Mouse (Mus musculus) C2C12 (cell line): ENCODE data around the gene Map6.

Experiments used
- CEBPB ChIP-seq: IDR thresholded peaks from one replicate; pipeline ENCODE4 v1.6.1; 2011; ENCODE audit warnings: low read depth, mild to moderate bottlenecking, control low read depth, moderate library complexity
- CTCF ChIP-seq: IDR thresholded peaks from one replicate; pipeline ENCODE4 v1.5.1; 2011; ENCODE audit not compliant: control insufficient read depth, insufficient read depth, insufficient read length
- MYOD1 ChIP-seq: IDR thresholded peaks from one replicate; pipeline ENCODE4 v1.6.1; 2011; ENCODE audit warnings: low read depth; ENCODE audit not compliant: control insufficient read depth, insufficient read length
- MYOG ChIP-seq: IDR thresholded peaks from one replicate; pipeline ENCODE4 v1.6.1; 2011; ENCODE audit not compliant: control insufficient read depth, insufficient read length; ENCODE audit errors: extremely low read depth

DNA sequence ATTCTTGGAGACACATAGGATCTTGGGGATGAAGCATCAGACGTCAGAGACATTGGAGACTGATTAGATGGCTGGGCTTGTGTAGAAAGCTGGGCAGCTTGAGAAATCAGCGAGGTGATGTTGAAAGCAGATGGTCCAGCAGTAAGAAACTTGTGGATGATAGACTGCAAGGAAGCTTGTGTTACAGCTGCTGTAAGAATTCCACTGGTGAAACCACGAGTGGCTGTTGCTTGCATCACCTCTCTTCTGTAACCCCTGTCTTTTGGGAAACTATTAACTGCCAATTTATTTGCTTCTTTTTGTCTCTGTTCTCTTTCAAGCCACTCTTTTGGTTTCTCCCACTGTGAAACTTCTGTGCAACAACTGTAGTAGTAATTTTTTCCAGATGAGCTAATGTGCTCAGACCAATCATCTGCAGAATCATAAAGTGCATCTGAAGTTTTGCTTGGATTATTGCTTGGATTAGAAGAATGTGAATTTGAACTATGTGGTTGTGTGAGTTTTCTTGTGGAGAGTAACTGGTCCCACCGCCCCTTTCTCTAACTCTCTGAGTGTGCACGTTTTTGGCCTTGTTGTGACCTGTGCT, 19.0 kb upstream of the Map6 start:
- TF ChIP-seq MYOD1 (no peak), CTCF (no peak), MYOG (no peak), CEBPB (no peak)
